Mouse (Mus musculus): ENCODE data around the gene Mpped2.

DNA sequence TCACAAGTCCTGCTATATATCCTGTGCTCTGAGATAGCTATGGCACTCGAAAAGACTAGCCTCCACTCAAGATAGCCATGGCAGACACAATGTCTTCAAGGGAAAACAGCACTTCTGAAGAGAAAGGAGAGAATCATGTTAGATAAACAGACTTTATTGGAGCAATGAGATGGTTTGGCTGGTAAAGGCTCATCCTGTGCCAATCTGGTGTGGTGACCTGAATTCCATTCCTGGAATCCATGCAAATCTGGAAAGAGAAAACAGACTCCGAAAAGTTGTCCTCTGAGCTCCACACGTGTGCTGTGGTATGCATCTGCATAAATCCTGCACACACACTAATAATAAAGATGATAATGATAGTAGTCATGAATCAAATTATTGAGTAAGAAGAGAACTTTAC lies 48.3 kb upstream of the Mpped2 start:
- TF ChIP-seq CTCF (IDR thresholded peaks at IDR 0.05; ENCODE audit: low read depth) (no peak), EP300 (IDR thresholded peaks at IDR 0.05; ENCODE audit: low read depth) (no peak)
